Mouse (Mus musculus): ENCODE measurements around the gene H2afy.

DNA sequence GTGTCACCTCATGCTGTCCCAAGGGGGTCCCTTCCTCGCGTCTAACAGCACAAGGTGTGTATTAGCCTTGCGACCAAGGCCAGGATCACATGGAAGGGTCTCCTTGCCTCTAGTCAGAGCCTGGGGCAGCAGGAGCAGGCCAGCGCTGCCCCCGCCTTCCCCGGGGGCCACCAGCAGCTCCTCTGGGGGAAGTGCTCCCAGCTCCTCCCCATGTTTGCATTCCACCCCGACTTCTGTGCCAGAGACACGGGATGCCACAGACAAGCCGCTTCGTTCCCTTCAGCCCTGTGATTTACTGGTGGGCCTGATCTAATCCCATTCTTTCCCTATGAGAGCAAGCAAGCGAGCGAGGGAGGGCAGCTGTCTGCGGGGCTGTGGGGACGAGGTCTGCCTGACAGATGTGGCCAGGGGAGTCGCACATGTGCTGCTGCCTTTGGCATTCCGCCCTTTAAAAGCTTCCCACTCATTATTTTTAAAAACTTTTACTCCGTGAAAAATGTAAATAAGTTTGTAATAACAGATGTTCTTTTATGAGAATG is 57.4 kb downstream of the H2afy start:
- TF ChIP-seq POLR2A (IDR thresholded peaks at IDR 0.05; ENCODE audit: control insufficient read depth, extremely low read depth, insufficient read depth, low read length, poor library complexity) = no peak
- no peak for TF ChIP-seq CTCF (IDR thresholded peaks at IDR 0.05; ENCODE audit: borderline replicate concordance, control insufficient read depth, extremely low read depth, insufficient read depth, low read length, poor library complexity)

Measured in thymus, adult 2 months (tissue).